Mouse (Mus musculus) CD4-positive, CD25-positive, alpha-beta regulatory T cell, adult 2 months (primary cell): ENCODE measurements around the gene Cand1.
A peak's percentile ranks its signal among the peaks of the same experiment; 100 is the strongest.

Experiments used
- DNase-seq: peaks from one replicate; pipeline ENCODE4 v3.0.0-alpha.2; 2012; ENCODE audit warnings: low read depth, low spot score

Gene Cand1

GRCm38 (mm10) chr10:119211251-119211650, 28.6 kb downstream of the Cand1 start:
- no peak for DNase-seq

- DNase-seq = no peak
Measured at GRCm38 (mm10) chr10:119206309-119206932, 33.4 kb downstream of the Cand1 start.

- no peak for DNase-seq
Measured at GRCm38 (mm10) chr10:119205229-119205628, 34.6 kb downstream of the Cand1 start.

- peak; percentile 14 for DNase-seq
Measured at GRCm38 (mm10) chr10:119204334-119204946, 35.4 kb downstream of the Cand1 start.

GRCm38 (mm10) chr10:119199864-119200263, 40.0 kb downstream of the Cand1 start:
- DNase-seq = no peak

DNA sequence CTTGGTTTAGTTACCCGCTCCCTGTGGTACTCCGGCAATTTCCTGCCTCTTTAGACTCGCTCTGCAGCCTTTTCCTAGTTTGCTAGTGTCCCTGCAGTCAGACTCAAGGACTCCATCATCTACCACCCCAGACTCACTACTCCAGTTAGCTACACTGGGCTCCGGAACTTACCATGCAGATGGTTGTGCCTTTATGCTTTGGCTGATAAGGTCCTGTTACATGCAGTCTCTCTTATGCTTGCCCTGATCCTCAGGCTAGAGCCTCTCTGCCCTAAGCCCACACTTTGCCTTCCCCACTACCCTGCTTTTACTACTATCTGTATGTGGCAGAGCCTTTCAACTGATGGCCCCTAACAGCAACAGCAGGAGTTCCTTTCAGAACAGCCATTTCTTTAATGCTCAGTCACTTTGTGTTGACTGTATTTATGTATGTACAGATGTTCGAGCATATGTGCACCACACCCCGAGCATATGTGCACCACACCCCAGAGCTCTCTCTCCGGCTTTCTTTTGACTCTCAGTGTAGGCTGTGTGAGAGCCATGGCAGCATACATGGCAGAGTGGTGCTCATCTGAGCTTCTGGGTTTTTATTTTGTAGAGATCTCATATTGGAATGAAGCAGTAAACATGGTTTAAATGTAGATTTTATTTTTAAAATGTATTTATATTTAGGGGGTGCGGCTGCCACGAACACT, 41.5 kb downstream of the Cand1 start:
- DNase-seq = no peak

DNA sequence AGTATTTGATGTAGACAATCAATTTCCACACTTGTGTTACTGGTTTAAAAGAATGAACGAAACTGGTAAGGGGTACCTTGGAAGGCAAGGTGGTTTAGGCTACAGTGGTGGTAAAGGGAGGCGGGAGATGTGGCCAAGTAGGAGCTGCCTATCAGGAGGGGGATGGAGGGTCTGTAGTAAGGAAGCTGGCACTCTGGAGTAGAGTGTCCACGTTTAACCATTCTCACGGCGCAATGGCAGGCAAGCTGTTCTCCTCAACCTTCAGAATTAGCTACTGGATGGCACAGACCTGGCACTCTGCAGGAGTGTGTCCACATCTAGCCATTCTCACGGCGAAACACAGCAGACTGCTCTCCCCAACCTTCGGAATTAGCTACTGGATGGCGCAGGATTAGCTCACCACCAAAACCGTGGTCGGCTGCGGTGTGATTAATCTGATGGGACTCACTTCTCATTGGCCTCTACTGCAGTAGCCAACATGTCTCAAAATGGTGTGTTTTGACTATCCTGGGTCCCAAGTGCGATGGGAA, 42.2 kb downstream of the Cand1 start:
- DNase-seq = no peak

GRCm38 (mm10) chr10:119192598-119193372, 47.1 kb downstream of the Cand1 start:
- DNase-seq = no peak

DNA sequence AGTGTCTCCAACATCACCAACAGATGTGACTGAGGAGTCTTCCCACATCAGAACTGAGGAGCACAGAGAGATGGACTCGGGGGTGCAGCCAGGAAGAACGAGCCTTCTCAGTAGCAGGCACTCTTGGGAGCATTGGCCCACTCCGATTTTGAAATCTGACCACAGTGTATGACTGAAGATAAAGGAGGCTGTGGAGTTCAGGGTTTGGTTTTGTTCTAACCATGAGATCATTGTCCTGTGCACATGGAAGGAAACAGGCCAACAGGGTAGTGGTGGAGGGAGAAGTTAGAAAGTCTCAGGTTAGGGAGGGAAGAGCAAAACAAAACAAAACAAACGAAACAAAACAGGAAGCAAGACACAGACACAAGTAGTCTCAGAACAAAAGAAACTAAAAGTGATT, 52.1 kb downstream of the Cand1 start:
- DNase-seq = no peak

DNA sequence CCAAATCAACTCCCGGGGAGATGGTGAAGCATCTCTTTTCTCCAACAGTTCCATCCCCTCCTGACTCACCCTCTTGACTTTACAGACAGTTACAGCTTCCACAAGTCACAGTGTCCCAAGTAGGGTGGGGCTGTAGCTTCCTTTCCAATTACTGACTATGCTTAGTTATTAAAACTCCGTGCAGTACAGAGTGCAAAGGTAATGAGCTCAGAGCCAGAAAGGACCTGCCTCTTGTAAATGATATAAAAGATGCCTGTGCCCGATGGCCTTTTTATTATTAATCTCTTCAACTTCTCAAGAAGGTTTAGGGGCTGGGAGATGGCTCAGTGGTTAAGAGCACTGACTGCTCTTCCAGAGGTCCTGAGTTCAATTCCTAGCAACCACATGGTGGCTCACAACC, 70.2 kb downstream of the Cand1 start:
- DNase-seq = no peak

DNA sequence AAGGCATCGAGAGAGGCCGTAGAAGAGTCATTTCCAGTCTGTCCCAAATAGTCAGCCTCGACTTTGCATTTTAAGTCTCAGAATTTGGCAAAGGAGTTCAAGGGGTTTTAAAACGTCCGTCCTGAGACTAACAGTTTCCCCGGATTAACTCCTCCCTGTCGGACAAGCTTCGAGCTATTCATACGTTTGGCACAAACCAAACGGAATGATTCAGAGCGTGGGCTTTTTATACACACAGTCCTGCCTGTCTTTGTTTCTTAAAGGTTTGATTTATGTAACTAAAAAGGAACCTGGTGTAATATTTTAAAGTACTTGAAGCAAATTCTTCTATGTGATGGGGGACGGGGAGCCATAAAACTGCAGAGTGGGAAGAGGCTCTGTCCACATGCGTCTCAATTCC, 70.6 kb downstream of the Cand1 start:
- no peak for DNase-seq

- peak; percentile 6 for DNase-seq
Measured at GRCm38 (mm10) chr10:119168791-119169190, 71.1 kb downstream of the Cand1 start.

DNA sequence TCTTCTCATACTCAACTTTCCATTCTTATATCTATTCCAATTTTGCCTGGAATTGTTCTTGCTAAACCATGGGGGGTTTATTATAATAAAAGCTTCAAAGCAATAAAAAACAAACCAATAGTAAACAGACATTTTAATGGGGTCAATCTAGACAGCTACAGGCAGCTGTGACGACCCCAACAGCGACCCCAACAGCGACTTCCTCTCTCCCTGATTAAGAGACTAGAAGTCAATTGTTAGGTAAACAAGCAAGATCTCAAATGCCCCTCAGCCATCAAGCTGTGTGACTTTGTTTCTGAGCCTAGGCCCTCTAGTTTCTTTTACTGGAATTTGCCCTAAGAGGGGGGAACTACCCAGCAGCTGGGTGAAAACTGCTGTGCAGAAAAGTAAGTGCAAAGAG, 72.0 kb downstream of the Cand1 start:
- DNase-seq = no peak

DNA sequence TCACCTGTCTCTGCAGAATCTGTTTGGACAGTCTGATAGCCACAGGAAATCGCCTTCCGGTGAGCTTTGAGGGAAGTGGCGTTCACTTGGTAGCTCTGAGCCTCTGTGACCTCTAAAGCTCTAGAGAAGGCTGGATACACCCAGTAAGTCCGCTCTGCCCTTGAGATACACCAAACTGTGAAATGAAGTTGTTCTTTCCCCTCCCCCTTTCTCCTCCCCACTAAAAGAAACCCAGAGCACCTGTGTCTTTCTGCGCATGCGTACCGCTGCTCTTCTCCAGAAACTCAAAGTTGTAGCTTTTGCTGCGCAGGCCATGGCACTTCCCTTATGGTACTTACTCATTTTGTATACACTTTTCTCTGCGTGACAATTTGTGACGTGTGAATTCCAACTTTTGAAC, 74.8 kb downstream of the Cand1 start:
- no peak for DNase-seq

DNA sequence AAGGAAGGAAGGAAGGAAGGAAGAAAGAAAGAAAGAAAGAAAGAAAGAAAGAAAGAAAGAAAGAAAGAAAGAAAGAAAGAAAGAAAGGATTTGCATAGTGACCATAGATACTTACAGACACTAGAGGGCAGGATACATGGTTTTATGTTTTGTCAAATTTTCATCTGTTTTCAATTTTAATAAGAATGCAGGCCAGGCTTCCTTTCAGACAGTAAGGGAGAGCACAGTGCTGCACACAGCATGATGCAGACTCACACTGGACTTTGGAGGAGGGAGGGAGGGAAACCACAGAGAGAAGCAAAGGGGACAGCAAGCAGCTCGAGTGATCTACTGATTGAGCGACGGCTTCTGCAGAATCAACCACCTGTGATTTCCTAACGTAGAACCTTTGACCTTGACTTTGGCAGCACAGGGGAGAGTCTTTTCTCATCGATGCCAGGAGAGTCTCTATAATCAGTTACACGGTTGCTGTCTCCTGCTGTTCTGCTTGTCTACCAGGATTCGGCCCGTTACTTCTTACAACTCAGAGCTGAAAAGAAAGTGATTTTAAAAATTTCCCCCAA, 78.0 kb downstream of the Cand1 start:
- no peak for DNase-seq

- DNase-seq = no peak
Measured at GRCm38 (mm10) chr10:119160161-119160560, 79.7 kb downstream of the Cand1 start.

- no peak for DNase-seq
Measured at GRCm38 (mm10) chr10:119149261-119149660, 90.6 kb downstream of the Cand1 start.
